Mouse (Mus musculus) cerebellum, adult 9-10 months (tissue): ENCODE data around the gene Mlycd.
A peak's percentile ranks its signal among the peaks of the same experiment; 100 is the strongest.

Source experiments
- DNase-seq: peaks from one replicate; pipeline ENCODE4 v3.0.0; 2022

The Mlycd gene

GRCm38 (mm10) chr8:119404648-119405047, 10.0 kb downstream of the Mlycd start:
- DNase-seq: no peak

GRCm38 (mm10) chr8:119408311-119408710, 13.6 kb downstream of the Mlycd start:
- no peak for DNase-seq

- DNase-seq: no peak
Measured at GRCm38 (mm10) chr8:119412037-119412734, 17.5 kb downstream of the Mlycd start.

GRCm38 (mm10) chr8:119412735-119413498, 18.2 kb downstream of the Mlycd start:
- DNase-seq: peak; percentile 78

GRCm38 (mm10) chr8:119413605-119414004, 18.9 kb downstream of the Mlycd start:
- no peak for DNase-seq

DNA sequence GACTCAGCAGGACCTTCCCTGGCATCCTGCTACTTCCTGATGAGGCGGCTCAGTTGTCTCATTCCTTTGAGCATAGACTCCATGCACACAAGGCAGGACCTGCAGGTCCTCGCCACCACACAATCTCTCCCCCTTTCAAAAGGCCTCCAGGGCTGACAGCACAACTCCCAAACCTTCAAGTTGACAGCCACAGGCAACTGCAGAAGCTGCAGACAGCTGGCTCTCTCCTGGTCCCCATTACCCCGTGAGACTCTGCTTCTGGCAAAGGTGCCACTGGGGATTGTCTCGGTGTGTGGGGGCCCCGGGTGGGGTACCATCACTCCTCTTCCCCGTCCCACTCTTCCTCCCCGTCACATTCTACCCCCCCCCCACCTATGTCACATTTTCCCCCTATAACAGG, 25.6 kb downstream of the Mlycd start:
- DNase-seq: no peak

DNA sequence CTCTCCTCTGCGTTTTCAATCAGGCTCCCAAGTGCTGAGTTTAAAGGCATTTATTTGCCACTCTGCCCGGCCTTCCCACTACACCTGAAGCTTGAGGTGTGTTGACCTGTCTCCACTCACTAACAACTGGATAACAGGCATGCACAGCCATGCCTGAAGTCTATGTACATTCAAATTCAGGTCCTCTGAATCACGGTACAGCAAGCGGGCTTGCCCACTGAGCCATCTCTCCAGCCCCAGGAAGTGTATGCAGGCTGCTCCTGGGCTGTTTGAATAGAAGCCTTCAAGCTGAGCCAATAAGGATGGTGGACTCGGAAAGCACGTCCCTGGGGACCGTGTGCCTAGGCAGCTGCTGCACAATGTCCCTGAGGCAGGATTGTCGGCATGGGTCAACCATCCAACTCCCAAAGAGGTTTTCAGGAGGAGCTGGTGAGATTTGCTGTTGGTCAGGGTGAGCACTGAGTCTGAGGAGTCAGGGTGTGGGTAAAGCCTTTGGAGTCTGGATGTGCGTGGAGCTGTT, 27.0 kb downstream of the Mlycd start:
- DNase-seq: no peak

GRCm38 (mm10) chr8:119422123-119422711, 27.5 kb downstream of the Mlycd start:
- no peak for DNase-seq

GRCm38 (mm10) chr8:119423631-119424141, 29.0 kb downstream of the Mlycd start:
- DNase-seq: no peak

DNA sequence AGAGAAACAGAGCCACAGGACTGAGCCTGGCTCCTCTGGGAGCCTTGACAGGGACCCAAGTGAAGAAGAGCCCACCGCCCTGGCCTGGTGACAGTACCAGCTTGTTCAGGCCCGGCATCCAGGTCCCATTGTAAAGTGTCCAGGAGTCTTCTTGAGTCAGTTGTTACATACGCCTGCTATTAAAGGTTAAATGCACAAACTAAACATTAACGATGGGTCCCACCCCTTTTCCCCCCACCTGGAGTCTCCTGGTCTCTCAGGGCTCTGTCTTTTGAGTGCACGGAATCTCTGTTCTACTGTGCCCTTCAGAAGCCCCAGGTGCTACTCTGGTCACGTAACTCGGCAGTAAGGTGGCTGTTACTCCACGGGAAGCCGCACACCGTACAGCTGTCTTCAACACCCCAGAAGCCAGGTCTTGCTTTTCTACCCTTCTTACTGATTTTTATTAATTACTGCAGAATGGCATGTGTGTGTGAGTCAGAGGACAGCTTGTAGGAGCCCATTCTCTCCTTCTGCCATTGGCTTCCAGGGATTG, 29.6 kb downstream of the Mlycd start:
- no peak for DNase-seq

GRCm38 (mm10) chr8:119424740-119425139, 30.1 kb downstream of the Mlycd start:
- no peak for DNase-seq

DNA sequence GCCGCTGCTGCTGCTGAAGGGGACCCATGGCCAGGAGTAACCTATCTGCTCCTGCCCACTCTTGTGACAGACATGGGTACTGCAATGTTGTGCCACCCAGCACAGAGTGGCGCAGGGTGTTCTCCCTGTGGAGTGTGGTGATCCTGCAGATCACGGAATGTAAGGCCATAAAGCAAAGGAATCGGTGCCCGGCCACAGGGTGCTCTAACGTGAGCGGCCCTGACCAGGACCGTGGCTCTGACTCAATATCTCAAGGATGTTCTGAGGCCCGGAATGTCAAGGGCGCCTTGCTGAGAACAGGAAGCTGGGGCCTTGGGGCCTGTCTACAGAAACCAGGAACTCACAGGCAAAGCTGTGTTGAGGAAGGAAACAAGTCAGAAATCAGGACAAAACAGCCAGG, 30.9 kb downstream of the Mlycd start:
- no peak for DNase-seq

- no peak for DNase-seq
Measured at GRCm38 (mm10) chr8:119426069-119426735, 31.5 kb downstream of the Mlycd start.

DNA sequence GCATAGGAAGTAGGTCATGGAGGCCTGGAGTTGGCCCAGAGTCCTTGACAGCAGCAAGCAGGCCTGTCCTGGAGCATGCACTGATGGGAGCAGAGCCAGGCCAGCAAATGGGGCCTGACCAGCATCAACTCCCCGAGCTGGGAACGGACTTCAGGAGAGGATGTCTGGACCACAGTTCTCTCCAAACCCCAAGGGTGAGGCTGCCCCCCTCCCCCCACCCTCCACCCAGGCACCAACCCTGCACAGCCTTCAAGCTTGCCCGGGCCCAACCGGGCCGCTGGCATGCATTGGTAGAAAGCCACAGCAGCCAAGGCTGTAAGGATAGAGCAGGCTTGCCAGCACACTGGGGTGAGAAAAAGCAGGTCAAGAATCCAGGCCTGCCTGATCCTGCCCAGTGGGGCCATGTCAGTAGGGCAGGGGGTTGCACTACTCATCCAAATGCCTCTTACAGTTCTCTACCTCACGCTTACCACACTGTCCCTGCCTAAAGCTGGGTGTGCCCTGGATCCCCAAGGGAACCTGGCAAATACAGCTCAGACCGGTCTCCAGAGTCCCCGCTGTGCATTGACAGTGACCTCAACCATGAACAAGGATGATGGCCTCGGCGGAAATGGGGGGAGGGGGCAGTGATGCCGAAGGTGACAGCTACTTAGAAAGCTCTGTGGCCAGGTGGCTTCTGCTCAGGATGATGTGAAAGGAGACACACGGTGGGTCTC, 33.1 kb downstream of the Mlycd start:
- peak; percentile 44 for DNase-seq

GRCm38 (mm10) chr8:119428350-119428740, 33.7 kb downstream of the Mlycd start:
- DNase-seq: no peak

- DNase-seq: no peak
Measured at GRCm38 (mm10) chr8:119428766-119429327, 34.2 kb downstream of the Mlycd start.

GRCm38 (mm10) chr8:119429552-119429951, 34.9 kb downstream of the Mlycd start:
- no peak for DNase-seq

GRCm38 (mm10) chr8:119430250-119430649, 35.6 kb downstream of the Mlycd start:
- no peak for DNase-seq

GRCm38 (mm10) chr8:119430690-119431089, 36.0 kb downstream of the Mlycd start:
- no peak for DNase-seq

DNA sequence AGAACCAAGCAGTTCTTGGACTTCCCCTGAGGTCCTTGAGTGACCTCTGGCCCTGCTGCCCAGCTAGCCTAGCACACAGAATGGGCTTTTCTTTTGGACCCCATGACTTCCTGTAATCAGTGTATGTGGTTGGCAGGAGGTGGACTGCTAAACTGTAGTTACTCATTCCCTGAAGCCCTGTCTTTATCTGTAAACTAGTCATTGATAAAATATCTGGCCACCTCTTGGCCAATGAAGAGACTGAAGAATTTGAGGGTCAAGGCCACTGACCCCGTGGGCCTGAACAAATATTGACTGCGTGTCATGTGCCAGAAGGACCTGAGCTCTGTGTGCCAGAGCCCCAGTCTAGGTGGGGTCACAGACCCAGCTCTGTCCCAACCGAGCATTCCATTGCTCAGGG, 37.7 kb downstream of the Mlycd start:
- no peak for DNase-seq

- no peak for DNase-seq
Measured at GRCm38 (mm10) chr8:119433582-119434174, 39.0 kb downstream of the Mlycd start, which contains the start of gene Osgin1. Gene Osgin1, plus strand, starts transcription at chr8:119434124.
